Mouse (Mus musculus): ENCODE measurements around the gene Slc39a5. TPM values are rescaled to one million over a fixed set of nuclear protein-coding genes. Genes with fewer than 3 reads are reported as not detected.
A peak's percentile ranks its signal among the peaks of the same experiment; 100 is the strongest.

Gene Slc39a5
- polyA plus RNA-seq, 1 experiment: 0.53 TPM

DNA sequence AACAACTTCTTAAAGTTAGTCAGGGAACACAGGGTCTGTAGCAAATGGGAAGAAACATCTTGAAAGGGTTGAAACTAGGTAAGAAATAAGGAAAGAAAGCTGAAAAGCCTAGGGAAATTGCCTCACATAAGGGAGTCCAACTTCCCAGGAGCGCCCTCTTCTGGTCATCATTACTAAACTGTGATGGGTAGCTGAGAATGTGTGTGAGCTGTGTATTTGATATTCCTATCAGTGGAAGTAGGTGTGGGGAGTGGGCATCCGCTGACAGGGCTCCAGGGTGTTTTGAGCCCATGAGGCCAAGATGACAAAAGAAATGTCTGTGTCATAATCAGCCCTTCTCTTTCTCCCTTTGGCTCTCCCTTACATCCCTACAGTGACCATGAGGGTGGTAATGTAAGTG is 42.2 kb downstream of the Slc39a5 start:
- TF ChIP-seq CTCF (IDR thresholded peaks at IDR 0.05; ENCODE audit: borderline replicate concordance, control insufficient read depth, extremely low read depth, insufficient read depth, low read length, poor library complexity): no peak
- no peak for TF ChIP-seq POLR2A (IDR thresholded peaks at IDR 0.05; ENCODE audit: control insufficient read depth, extremely low read depth, insufficient read depth, low read length, poor library complexity)
- Histone ChIP-seq H3K4me3 (ENCODE audit: control insufficient read depth, insufficient read depth, low read length) (no peak overlapping the region), H3K27ac (ENCODE audit: control insufficient read depth, insufficient read depth, low read length) (no peak overlapping the region), H3K36me3 (ENCODE audit: control insufficient read depth, insufficient read depth, low read length) (peaks cover 68% of the 10 kb centered on the region), H3K4me1 (replicated peaks; ENCODE audit: control insufficient read depth, insufficient read depth, low read length) (no peaks in the 10 kb centered on the region), H3K27me3 (ENCODE audit: control insufficient read depth, insufficient read depth, low read length) (no peaks in the 10 kb centered on the region)
- peak; percentile 61 for DNase-seq
- 52% methylated on average over 2 of the region's 2 CpGs for WGBS

DNA sequence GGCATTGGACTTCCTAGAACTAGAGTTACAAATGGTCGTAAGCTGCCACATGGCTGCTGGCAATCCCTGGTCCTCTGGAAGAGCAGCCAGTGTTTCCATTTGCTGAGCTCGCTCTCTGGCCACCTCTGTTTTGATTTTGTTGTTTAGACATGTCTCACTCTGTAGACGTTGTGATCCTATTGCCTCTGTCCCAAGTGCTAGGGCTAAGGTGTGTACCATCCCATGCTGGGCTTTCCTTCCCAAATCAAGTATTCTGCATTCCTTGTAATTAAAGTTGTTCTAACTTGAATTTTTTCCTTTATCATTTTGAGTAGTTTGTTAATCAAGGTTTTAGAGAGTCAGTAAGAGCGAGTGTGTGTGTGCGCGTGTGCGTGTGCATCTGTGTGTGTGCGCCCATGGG is 53.5 kb downstream of the Slc39a5 start:
- WGBS: 98% methylated on average over 8 of the region's 8 CpGs
- TF ChIP-seq CTCF (IDR thresholded peaks at IDR 0.05; ENCODE audit: borderline replicate concordance, control insufficient read depth, extremely low read depth, insufficient read depth, low read length, poor library complexity): no peak
- no peak for TF ChIP-seq POLR2A (IDR thresholded peaks at IDR 0.05; ENCODE audit: control insufficient read depth, extremely low read depth, insufficient read depth, low read length, poor library complexity)
- Histone ChIP-seq H3K27ac (ENCODE audit: control insufficient read depth, insufficient read depth, low read length) (no peak overlapping the region), H3K27me3 (ENCODE audit: control insufficient read depth, insufficient read depth, low read length) (no peaks in the 10 kb centered on the region), H3K4me1 (replicated peaks; ENCODE audit: control insufficient read depth, insufficient read depth, low read length) (peaks cover 6% of the 10 kb centered on the region), H3K4me3 (ENCODE audit: control insufficient read depth, insufficient read depth, low read length) (no peak overlapping the region), H3K36me3 (ENCODE audit: control insufficient read depth, insufficient read depth, low read length) (peaks cover 26% of the 10 kb centered on the region)
- DNase-seq: no peak

Other genes with a start within 250 kb of the Slc39a5 start
- 65.3 and 76.2 TPM in 2 replicates for gene Rbms2, start 220.9 kb downstream of the Slc39a5 start, polyA plus RNA-seq (2012; rRNA removed)
- 1.2 and 6.6 TPM in 2 replicates for gene Gls2, start 206.8 kb downstream of the Slc39a5 start, polyA plus RNA-seq (2012; rRNA removed)
- gene Spryd4, start 189.4 kb downstream of the Slc39a5 start, polyA plus RNA-seq (2012; rRNA removed): 9.8 and 10.9 TPM in 2 replicates
- 0.19 and 0.24 TPM in 2 replicates for gene Mip, start 175.4 kb downstream of the Slc39a5 start, polyA plus RNA-seq (2012; rRNA removed)
- 21.3 and 29.3 TPM in 2 replicates for gene Timeless, start 169.2 kb downstream of the Slc39a5 start, polyA plus RNA-seq (2012; rRNA removed)
- gene Apon, start 147.1 kb downstream of the Slc39a5 start, polyA plus RNA-seq (2012; rRNA removed): 0.39 and 0.96 TPM in 2 replicates
- 0.38 and 4.1 TPM in 2 replicates for gene Apof, start 132.6 kb downstream of the Slc39a5 start, polyA plus RNA-seq (2012; rRNA removed)
- gene Stat2, start 130.7 kb downstream of the Slc39a5 start, polyA plus RNA-seq (2012; rRNA removed): 54.9 and 62.0 TPM in 2 replicates
- gene Il23a, start 102.5 kb downstream of the Slc39a5 start, polyA plus RNA-seq (2012; rRNA removed): 2.0 and 2.5 TPM in 2 replicates
- gene Pan2, start 97.9 kb downstream of the Slc39a5 start, polyA plus RNA-seq (2012; rRNA removed): 67.5 and 68.4 TPM in 2 replicates
- gene Cnpy2, start 78.8 kb downstream of the Slc39a5 start, polyA plus RNA-seq (2012; rRNA removed): 34.3 and 41.7 TPM in 2 replicates
- gene Cs, start 63.5 kb downstream of the Slc39a5 start, polyA plus RNA-seq (2012; rRNA removed): 215 and 225 TPM in 2 replicates
- 62.9 and 71.7 TPM in 2 replicates for gene Coq10a, start 32.2 kb downstream of the Slc39a5 start, polyA plus RNA-seq (2012; rRNA removed)
- 71.0 and 87.0 TPM in 2 replicates for gene Ankrd52, start 24.1 kb downstream of the Slc39a5 start, polyA plus RNA-seq (2012; rRNA removed)
- 18.0 and 20.8 TPM in 2 replicates for gene Nabp2, start 10.3 kb upstream of the Slc39a5 start, polyA plus RNA-seq (2012; rRNA removed)
- 37.8 and 40.4 TPM in 2 replicates for gene Rnf41, start 10.4 kb upstream of the Slc39a5 start, polyA plus RNA-seq (2012; rRNA removed)
- gene Smarcc2, start 58.0 kb upstream of the Slc39a5 start, polyA plus RNA-seq (2012; rRNA removed): 176 and 211 TPM in 2 replicates
- 445 and 566 TPM in 2 replicates for gene Myl6, start 92.9 kb upstream of the Slc39a5 start, polyA plus RNA-seq (2012; rRNA removed)
- 2.7 and 3.9 TPM in 2 replicates for gene Myl6b, start 97.5 kb upstream of the Slc39a5 start, polyA plus RNA-seq (2012; rRNA removed)
- 146 and 155 TPM in 2 replicates for gene Esyt1, start 124.6 kb upstream of the Slc39a5 start, polyA plus RNA-seq (2012; rRNA removed)
- 25.6 and 27.1 TPM in 2 replicates for gene Zc3h10, start 146.5 kb upstream of the Slc39a5 start, polyA plus RNA-seq (2012; rRNA removed)
- 1,821 and 2,108 TPM in 2 replicates for gene Rpl41, start 148.1 kb upstream of the Slc39a5 start, polyA plus RNA-seq (2012; rRNA removed)
- gene Pa2g4, start 164.8 kb upstream of the Slc39a5 start, polyA plus RNA-seq (2012; rRNA removed): 46.8 and 52.9 TPM in 2 replicates
- gene Erbb3, start 188.4 kb upstream of the Slc39a5 start, polyA plus RNA-seq (2012; rRNA removed): 2.8 and 3.3 TPM in 2 replicates
- 988 and 1,135 TPM in 2 replicates for gene Rps26, start 225.5 kb upstream of the Slc39a5 start, polyA plus RNA-seq (2012; rRNA removed)
- gene Ikzf4, start 244.8 kb upstream of the Slc39a5 start, polyA plus RNA-seq (2012; rRNA removed): 6.7 and 8.6 TPM in 2 replicates